Mouse (Mus musculus): ENCODE measurements around the gene Fcrl5.
A peak's percentile ranks its signal among the peaks of the same experiment; 100 is the strongest.
"Not testable (repeated sequence)": the region's sequence is repeated elsewhere in the genome, so short reads cannot be mapped to it uniquely, and the experiment has no call there.

Gene Fcrl5

DNA sequence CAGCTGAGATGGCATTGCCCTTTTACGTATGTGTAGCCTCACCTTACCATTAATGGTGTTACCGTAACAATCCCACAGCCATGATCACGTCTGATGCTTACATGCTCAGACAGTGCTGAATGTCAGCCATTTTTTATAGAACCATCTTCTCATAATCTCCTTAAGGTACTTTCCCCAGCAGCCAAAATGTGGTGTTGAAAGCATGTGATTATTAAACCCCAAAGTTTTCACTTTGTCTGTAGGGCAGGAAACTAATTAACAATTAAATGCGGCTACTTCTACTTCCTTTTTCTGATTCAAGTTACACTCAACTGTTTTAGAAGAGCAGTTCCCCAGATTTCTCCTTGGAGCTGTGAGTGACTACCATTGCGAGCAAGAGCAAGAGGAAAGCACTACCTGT is at the start of gene Fcrl5:
TSS of gene Fcrl5 (plus strand) at position 295 of the 400 bp plus-strand sequence.
- no peak for DNase-seq

DNA sequence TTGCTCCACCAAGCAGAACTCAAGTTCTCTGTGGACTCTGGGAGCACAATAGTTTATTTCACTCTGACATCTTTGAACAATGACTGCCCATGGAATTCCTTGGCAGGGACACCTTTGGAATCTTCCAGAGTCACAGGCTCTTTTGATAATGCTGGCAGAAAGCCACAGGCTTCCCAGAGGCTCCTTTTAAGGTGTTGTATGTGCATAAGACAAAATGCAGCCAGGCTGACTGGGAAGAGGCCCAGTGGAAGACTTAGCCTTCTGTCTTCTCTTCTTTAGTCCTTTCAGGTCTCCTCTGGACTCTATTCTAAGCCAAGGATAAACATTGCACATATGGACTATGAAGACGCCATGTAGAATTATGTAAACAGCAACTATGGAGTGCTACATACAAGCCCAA is 44.6 kb upstream of the Fcrl5 start:
- DNase-seq, result no peak

DNA sequence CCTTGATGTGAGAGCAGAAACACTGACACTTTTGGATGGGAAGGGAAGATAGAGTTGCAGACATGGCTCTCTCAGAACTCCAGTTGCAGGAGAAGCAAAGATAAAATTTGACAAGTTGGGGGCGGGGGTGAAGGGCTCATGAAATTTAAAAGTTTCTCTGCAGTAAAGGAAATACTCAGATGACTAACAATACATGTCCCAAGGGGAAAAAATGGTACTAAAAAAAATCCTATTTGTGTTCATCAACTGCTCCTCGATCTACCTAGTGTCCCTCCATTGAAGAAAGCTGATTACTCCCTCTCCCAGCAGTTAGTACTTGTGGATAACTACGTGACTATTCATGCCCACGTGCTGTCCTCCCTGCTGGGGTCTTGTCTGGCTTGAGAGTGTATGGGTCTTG is 36.8 kb upstream of the Fcrl5 start:
- no peak for DNase-seq

DNA sequence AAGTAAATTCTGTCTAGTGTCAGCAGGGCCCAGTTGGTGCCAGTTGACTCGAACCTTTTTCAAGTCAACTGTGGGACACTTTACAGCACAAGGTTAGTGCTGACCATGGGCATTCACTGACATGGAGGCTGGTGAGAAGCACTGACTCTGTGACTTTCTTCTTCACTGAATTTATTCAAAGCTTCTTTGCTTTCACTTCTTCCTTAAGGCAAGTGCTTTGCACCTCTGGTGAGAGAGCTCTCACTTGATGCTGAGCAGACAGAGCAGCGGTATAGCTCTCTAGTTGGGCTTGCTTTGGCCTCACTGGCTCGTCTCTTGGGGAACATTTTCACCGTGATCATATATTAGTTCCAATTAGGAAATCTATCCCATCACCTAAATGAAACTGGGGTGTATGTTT is 35.7 kb upstream of the Fcrl5 start:
- DNase-seq, result no peak

DNA sequence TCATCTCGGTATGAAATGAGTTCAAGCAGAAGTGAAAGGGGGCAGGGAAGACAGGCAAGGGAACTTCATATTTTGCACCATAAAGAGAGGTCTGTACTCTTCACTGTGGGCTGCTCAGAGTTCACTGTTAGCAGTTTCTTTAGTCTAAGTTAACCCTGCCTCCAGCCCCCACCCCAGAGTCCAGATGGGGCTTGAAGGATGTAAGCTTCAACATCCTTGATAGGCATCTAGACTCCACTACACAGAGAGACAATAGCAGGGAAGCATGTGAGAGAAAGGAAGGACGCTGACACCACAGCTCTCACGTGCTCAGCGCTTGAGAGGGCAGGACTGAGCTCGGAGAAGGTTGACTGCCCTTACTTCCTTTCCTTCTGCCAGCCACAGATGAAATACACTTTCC is 34.3 kb upstream of the Fcrl5 start:
- DNase-seq, result no peak

DNA sequence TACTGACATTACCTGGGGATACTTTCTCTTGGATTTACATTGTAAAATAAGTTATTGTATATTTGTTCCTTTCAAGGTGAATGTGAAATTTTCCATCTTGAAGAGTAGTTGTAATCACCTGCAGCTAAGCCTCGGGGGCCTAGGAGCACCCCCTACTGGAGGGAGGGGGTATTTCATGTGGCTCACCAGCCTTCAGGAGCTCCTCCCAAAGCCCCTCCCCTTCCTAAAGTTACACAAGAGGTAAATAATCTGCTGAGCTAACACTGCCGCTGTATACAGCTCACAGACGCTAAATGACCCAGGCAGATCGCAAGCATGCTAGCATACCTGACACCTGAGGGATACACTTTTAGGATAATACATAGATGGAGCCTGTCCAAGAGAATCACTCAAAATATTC is 27.4 kb upstream of the Fcrl5 start:
- DNase-seq, result no peak

DNA sequence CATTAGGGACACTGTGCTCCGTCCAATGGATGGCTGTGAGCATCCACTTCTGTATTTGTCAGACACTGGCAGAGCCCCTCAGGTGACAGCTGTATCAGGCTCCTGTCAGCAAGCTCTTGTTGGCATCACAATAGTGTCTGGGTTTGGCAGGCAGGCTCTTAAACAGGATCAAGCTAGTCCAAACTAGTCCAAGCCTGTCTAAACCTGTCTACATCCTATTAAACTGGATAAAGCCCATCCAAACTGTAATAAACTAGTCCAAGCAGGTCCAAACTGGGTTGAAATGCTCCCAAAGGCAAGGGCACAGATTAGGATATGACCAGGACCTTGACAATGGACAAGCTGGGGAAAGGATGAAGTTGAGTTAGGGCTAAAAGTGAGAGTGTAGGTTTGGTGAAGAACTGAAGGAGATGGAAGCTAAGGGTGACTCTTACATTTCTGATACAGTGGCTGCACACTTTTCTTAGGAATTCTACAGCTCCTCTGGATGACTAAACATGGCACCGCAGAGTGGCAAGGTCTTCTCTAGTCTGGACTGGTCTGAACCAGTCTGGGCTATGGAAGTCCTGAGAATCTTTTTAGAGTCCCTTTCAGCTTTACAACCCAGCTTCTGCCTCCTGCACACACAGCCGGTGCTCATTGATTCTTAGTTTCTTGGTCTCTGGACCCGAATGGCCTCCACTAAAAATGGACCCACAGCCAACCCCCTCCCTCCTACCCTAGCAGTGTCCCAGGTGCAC is 26.2 kb upstream of the Fcrl5 start:
- DNase-seq, result no peak

DNA sequence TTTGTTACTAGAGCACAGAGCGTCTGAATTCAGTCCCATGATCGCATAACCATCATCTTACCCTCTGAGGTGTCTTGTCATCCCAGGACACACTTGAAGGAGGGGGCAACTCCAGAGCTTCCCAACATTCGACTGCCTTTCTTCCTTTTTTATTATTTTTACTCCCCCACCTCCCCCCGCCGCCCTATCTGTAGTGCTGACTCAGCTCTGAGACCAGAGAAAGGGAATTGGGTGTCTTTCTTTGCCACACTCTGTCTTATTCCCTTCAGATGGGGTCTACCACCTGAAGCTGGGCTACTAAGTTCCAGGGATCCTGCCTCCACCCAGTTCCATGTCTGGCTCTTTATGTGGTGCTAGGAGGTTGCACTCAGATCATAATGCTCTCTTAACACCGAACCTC is 25.0 kb upstream of the Fcrl5 start:
- no peak for DNase-seq

DNA sequence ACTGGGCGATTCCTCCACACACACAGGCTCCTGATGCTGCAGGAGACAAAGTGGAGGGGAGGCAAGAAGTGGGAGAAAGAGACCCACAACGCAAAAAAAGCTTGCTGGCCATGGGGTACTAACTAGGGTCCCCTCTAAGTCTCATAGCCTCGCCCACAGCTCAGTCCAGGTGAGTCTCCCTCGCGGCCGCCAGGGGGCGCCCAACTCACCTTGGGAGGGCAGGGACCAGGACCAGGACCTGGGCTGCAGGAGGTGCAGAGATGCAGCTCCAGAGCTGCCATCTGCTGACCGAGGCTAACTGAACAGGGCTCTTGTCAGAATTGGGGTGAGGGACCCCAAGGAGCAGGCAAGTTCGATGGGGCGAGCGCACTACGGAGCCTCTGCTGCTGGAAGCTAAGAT is 24.4 kb upstream of the Fcrl5 start:
- peak; percentile 7 for DNase-seq

DNA sequence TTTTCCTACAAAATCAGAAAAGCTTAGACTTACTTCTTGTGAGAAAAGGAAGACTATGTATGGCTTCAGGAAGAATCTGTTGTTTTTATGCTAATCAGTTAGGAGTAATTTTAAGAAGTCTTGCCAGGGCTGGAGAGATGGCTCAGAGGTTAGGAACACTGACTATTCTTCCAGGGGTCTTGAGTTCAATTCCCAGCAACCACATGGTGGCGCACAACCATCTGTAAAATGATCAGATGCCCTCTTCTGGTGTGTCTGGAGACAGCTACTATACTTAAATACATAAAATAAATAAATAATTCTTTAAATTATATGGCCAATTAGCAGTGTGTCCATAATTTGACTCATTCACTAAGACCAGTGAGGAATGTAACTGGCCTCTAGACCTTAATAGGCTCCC is 14.9 kb upstream of the Fcrl5 start:
- DNase-seq, result no peak

DNA sequence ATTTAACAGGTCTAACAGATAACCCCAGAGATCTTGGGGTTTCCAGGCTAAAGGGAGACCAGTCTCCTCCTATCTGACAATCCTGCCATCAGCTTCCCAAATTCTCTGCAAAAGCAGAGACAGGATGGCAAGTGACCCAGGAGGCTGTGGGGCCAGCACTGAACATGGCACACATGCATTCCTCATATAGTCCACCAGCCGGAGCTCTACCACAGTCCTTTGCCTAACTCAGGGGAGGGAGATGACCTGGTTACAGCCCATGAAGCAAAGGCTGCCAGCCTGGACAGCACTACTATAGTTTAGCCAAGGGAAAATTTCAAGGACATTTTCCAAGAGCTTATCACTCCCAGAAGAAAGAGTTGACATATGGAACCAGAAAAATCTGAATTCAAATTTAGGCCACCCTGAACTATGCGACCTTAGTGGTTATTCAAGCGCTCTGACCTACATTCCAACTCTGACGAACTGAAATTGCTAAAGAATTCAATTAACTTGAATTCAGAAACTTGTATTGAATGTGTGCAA is 13.1 kb upstream of the Fcrl5 start:
- DNase-seq, result no peak

DNA sequence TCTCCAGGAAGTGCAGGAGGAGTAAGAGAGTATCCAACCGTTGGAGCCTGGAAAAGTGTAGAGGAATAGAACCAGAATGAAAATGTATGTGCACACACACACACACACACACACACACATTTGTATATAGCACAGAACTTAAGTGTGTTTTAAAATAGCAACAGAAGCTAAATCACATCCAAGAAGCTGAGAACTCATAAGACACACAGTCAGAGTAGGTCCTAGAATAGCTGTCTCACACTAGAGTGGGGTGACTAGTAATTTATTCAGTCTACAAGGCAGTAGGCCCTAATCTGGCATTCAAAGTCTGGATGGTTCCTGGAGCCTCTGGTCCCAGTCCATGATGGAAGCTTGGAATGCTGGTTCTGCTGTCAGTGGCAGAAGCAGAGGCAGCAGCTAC is 5.0 kb downstream of the Fcrl5 start:
- no peak for DNase-seq

DNA sequence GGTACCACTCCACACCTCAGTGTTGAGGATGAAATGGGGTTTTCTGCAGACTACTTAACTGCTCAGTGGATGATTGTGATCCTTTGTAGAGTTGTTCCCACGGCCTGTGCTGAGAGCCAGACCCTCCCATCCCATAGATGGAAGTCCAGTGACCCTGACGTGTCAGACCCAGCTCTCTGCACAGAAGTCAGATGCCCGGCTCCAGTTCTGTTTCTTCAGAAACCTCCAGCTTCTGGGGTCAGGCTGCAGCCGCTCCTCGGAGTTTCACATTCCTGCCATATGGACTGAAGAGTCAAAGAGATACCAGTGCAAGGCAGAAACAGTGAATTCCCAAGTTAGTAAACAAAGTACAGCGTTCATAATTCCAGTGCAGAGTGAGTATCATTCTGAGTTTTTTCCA is 8.4 kb downstream of the Fcrl5 start:
- no peak for DNase-seq

DNA sequence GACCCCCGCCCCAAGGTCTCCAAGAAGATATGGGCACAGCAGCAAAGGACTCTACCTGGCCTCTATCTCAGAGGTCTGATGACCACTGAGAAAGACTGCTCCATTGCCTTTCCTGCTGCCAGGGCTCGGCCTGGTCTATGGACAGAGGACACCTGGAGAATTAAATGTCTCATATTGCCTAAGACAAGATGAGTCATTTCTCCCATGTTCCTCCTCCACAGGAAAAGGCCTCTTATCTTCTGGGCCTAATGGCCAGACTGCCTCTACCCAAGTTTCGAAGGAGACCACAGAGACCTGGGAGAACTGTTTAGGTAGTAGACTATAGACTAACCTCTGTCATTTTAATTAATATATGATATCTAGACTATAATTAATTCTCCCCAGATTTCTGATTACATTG is 29.9 kb downstream of the Fcrl5 start:
- DNase-seq, result no peak

DNA sequence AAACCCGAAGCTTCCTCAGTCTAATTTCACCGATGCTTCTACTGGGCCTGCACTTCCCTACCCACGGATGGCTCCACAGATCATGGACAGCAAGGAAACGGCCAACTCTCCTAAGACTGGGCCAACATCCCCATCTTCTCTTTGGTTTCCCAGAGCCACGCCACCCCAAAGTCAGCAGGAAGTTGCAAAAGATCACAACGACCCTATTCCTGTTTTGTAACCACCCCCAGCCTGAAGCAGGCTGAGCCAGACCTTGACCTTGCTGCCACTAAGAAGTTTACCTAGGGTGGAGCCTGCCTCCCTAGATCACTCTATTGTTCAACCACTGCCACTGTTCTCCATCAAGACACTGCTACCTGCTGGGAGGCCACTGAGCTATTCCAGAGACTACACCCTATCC is 31.4 kb downstream of the Fcrl5 start:
- no peak for DNase-seq

DNA sequence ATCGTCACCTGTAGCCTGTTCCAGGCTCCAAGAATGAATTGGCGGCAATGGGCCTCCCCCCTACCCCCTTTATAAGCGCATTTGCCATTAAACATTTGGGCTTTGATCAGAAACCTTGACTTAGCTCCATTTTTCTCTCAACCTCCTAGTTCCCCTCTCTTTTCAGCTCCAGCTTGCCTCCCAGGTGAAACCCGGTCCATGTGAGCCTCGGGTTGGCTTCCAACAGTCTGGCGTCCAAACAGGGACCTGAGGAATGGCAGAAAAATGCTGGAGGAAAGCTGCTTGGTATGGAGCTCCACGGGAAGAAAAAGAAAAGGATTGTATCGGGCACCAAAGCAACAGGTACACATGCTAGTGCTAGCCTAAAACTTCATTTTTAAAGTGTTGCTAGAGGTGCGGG is 31.8 kb downstream of the Fcrl5 start:
- no peak for DNase-seq

DNA sequence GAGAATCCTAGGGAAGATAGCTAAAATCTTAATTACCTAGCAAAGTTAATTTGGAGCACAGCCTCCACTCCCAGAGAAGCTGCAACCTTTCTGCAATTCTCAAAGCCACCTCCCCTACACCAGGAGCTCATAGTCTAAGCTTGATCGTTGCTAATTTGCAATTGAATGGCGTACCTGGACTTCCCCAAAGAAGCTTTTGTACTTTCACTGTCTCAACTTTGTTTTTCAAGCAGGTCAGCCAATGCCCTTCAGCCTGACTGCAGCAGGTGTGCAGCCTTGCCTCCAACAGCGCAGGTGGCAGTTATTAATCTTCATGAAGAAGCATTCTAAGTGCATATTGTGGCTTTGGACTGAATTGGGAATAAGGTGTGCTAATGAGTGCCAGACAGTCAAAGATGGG is 42.4 kb downstream of the Fcrl5 start:
- not testable (repeated sequence) for DNase-seq

DNA sequence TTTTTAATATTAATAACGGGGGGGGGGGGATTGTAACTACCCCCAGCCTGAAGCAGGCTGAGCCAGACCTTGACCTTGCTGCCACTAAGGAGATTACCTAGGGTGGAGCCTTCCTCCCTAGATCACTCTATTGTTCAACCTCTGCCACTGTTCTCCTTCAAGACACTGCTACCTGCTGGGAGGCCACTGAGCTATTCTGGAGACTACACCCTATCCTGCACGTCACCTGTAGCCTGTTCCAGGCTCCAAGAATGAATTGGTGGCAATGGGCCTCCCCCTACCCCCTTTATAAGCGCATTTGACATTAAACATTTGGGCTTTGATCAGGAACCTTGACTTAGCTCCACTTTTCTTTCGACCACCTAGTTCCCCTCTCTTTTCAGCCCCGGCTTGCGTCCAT is 43.0 kb downstream of the Fcrl5 start:
- not testable (repeated sequence) for DNase-seq

DNA sequence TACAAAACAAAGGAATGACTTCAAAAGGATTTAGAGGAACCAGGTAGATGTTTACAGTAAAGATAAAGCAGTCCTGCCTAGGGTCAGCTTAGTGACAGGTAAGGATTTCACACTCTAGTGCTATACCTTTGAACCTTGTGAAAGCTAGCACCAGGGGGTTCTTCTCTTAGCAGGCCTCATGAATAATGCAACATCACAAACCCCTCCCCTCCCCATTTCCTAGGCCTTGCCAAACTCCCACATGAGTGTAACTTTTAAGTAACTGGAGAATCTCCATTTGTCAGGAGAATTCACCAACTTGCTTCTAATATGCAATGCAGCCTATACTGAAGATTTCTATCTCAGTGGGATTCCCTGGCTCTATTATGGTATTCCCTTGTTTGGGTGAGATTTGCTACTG is 43.7 kb downstream of the Fcrl5 start:
- not testable (repeated sequence) for DNase-seq

DNA sequence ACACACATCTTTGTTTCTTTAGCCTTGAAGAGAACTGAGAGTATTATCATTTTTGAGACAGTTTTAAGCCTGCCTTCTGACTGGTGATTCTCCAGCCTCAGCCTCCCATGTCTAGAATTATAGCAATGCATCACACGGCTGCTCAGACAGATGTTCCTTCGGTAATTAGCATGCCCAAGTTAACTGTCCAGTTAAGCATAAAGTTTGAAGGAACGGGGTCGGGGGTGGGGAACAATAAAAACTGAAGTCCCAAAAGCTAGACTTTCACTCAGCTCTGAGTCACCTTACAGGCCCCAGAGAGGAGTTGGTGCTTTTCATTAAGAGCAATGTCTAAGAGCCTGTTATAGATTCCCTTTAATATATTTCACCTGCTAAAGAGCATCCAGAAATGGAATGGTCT is 51.8 kb downstream of the Fcrl5 start:
- no peak for DNase-seq

DNA sequence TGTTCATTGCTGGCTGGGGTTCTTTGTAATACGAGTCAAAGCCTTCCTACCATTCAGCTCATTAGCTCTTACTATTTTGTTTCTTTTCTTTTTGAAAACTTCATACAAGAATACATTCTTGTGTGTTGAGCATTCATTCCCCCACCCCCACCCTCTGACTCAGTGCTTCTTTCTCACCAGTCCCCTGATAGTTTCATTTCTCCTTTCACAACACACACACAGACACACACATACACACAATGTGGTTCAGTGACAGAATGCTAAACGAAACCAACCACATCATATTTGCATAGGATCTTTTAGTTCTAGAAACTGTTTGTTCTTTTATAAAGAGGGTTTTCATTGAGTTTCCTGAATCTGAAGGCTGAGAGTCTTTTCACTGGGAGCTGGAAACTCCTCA is 52.3 kb downstream of the Fcrl5 start:
- no peak for DNase-seq

DNA sequence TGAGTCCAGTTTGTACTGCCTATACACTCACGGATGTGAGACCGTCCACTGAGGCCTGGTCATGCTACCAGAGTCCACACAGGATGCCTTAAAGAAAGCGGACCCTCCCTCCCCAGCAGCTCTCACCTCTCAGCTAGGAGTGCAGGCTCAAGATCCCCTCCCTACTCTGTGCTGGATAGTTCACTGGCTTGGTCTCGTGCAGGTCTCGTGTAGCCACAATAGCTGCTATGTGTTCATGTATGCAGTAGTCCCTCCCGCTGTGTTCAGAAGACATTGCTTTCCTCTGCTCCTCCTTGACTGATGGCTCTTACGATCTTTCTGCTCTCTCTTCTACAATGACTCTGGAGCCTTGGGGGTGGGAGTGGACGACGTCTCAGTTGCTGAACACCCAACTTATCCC is 62.7 kb downstream of the Fcrl5 start:
- no peak for DNase-seq

DNA sequence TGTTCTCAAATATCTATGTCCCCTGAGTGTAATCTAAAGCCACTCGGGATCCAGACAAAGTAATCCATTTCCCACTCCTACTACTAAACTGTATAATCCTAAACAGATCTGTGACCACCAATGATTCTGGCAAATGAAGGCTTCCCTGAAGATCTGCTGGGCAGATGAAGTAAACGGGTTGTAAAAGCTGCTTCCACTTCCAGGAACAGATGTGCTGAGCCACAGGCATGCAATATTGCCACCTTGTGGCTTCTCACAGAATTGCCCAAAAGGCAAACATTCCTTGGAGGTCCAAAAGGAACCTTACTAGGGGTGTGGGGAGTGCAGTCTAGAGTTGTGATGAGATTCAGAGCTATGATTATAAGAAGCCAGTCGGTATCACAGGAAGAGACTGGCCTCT is 63.5 kb downstream of the Fcrl5 start:
- peak; percentile 25 for DNase-seq

DNA sequence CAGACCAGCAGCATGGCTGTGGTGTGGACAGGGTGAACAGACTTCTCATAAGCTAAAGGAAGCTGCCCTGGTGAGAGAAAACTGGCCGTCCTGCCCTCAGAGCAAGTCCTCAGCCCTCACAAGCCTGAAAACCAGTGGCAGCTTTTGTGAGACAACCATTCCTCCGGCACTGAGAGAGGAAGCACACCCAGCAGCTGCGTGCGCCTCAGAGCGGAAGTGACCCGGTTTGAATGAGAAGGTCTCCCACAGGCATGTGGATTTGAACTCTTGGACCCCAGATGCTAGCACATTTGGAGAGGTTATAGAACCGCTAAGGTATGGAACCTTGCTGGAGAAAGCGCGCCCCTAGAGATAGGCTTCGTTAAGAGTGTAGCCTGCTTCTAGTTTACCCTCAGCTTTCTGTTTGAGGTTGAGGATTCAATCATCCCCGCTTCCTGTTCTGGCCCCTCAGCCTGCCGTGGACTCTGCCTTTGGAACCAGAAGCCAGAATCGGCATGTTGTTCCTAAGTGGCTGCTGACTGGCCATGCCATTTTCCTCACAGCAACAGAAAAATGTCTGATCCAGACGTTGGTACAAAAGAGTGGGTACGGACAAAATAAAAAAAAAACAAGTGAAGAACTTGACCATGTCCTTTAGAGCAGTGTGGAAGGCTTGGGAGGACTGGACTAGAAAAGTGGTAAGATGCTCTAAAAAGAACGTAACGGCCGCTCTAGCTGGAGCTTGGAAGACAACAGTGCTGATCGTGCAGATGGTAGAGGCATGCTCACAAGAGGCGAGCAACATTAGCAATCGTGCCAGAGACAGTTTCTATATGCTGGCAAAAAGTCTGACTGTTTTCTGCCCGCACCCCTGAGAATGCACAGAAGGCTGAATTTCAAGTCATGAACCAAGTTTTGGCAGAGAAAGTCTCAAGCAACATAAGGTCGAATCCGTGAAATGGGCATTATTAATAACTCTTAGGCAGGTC is 64.8 kb downstream of the Fcrl5 start:
- DNase-seq, result no peak
